Mouse (Mus musculus) adrenal gland, postnatal 4 days (tissue): ENCODE measurements around the gene Eef1g. TPM values are rescaled to one million over a fixed set of nuclear protein-coding genes. Genes with fewer than 3 reads are reported as not detected.
"Not testable (repeated sequence)": the region's sequence is repeated elsewhere in the genome, so short reads cannot be mapped to it uniquely, and the experiment has no call there.

Experiments
- DNase-seq, 2 experiments: peaks; one replicate each; pipeline ENCODE4 v3.0.0; 2021 to 2022; ENCODE audit warnings: low spot score in 2 of 2, mixed read lengths in 2 of 2
- total RNA-seq, 2 experiments: library from RNA; stranded (reverse); gene quantifications; 2 replicates each; pipeline ENCODE4 v1.2.3; 2021

The Eef1g gene
- total RNA-seq, 2 experiments from 2014 or later = 505 to 508 TPM

- DNase-seq = no peak
Observed at GRCm38 (mm10) chr19:8944062-8944461, 22.8 kb upstream of the Eef1g start.

GRCm38 (mm10) chr19:8944750-8945149 lies 22.1 kb upstream of the Eef1g start:
- DNase-seq = peak in 1 of 2 experiments; percentile 79

- DNase-seq = no peak
Observed at GRCm38 (mm10) chr19:8945251-8945650, 21.6 kb upstream of the Eef1g start.

- DNase-seq = no peak
Observed at GRCm38 (mm10) chr19:8946929-8947328, 19.9 kb upstream of the Eef1g start.

- DNase-seq = no peak
Observed at GRCm38 (mm10) chr19:8950190-8950589, 16.7 kb upstream of the Eef1g start.

- no peak for DNase-seq
Observed at GRCm38 (mm10) chr19:8952241-8952640, 14.6 kb upstream of the Eef1g start.

GRCm38 (mm10) chr19:8953135-8954039 lies 13.5 kb upstream of the Eef1g start, which contains the start of gene Tut1:
Gene Tut1 (plus strand): TSS chr19:8953847.
- peak; percentile 52 to 81 for DNase-seq

GRCm38 (mm10) chr19:8954171-8954570 lies 12.7 kb upstream of the Eef1g start:
- DNase-seq = no peak

- no peak for DNase-seq
Observed at GRCm38 (mm10) chr19:8962256-8962655, 4.6 kb upstream of the Eef1g start.

GRCm38 (mm10) chr19:8965075-8965474 lies 1.8 kb upstream of the Eef1g start:
- DNase-seq = no peak

GRCm38 (mm10) chr19:8965771-8966170 lies 1.1 kb upstream of the Eef1g start:
- DNase-seq = no peak

- no peak for DNase-seq
Observed at GRCm38 (mm10) chr19:8966198-8966589, 647 bp upstream of the Eef1g start.

GRCm38 (mm10) chr19:8967373-8967743 lies 517 bp downstream of the Eef1g start:
- no peak for DNase-seq

- DNase-seq = no peak
Observed at GRCm38 (mm10) chr19:8967893-8968292, 1.1 kb downstream of the Eef1g start.

GRCm38 (mm10) chr19:8972491-8972890 lies 5.7 kb downstream of the Eef1g start:
- not testable (repeated sequence) for DNase-seq

GRCm38 (mm10) chr19:8974638-8975037 lies 7.8 kb downstream of the Eef1g start:
- no peak for DNase-seq

GRCm38 (mm10) chr19:8975491-8975890 lies 8.7 kb downstream of the Eef1g start:
- DNase-seq = no peak

- DNase-seq = no peak
Observed at GRCm38 (mm10) chr19:8976535-8976934, 9.7 kb downstream of the Eef1g start.

GRCm38 (mm10) chr19:8980771-8981170 lies 13.9 kb downstream of the Eef1g start:
- DNase-seq = no peak

- no peak for DNase-seq
Observed at GRCm38 (mm10) chr19:8981450-8982168, 14.8 kb downstream of the Eef1g start.

- DNase-seq = no peak
Observed at GRCm38 (mm10) chr19:8982303-8983149, 15.7 kb downstream of the Eef1g start.
